Mouse (Mus musculus) forebrain, embryonic 15.5 days (tissue): ENCODE results near the gene Fmn2. TPM values are rescaled to one million over a fixed set of nuclear protein-coding genes. Genes with fewer than 3 reads are reported as not detected.

Source experiments
- ATAC-seq: fragments of 200-750 bp; cut with Nextera tagmentation; replicated peaks from 2 replicates; pipeline ENCODE4 v1.8.0; 2017; ENCODE audit warnings: mild to moderate bottlenecking, moderate TSS enrichment, moderate library complexity
- H3K27ac ChIP-seq: fragments of 300-500 bp; sonication (generic); replicated peaks from 2 replicates; pipeline ENCODE4 v1.5.1; 2015; ENCODE audit warnings: mild to moderate bottlenecking, inconsistent platforms
- H3K27me3 ChIP-seq: fragments of 300-500 bp; sonication (generic); 2 replicates; pipeline ENCODE4 v1.6.1; 2015; ENCODE audit warnings: inconsistent platforms
- H3K36me3 ChIP-seq: fragments of 300-500 bp; sonication (generic); 2 replicates; pipeline ENCODE4 v1.6.1; 2015; ENCODE audit warnings: mild to moderate bottlenecking, inconsistent platforms
- H3K4me1 ChIP-seq: fragments of 300-500 bp; sonication (generic); 2 replicates; pipeline ENCODE4 v1.6.1; 2015; ENCODE audit warnings: inconsistent platforms
- H3K4me2 ChIP-seq: fragments of 300-500 bp; sonication (generic); replicated peaks from 2 replicates; pipeline ENCODE4 v1.6.1; 2015; ENCODE audit warnings: mild to moderate bottlenecking, inconsistent platforms
- H3K4me3 ChIP-seq: fragments of 300-500 bp; sonication (generic); 2 replicates; pipeline ENCODE4 v1.5.1; 2015; ENCODE audit warnings: mild to moderate bottlenecking, inconsistent platforms
- H3K9ac ChIP-seq: fragments of 300-500 bp; sonication (generic); replicated peaks from 2 replicates; pipeline ENCODE4 v1.6.1; 2015; ENCODE audit warnings: mild to moderate bottlenecking, inconsistent platforms
- H3K9me3 ChIP-seq: fragments of 300-500 bp; sonication (generic); 2 replicates; pipeline ENCODE4 v1.6.1; 2016; ENCODE audit warnings: inconsistent platforms
- WGBS: fragments of 180-500 bp; shearing (Covaris S2); methylation state at CpG from one replicate; pipeline ENCODE4 v1.1.7; 2015; ENCODE audit warnings: mixed read lengths; 5-methylcytosine and 5-hydroxymethylcytosine counted together
- polyA plus RNA-seq: library from polyadenylated mRNA; unstranded; fragments of >200 nt; fragmentation: Nextera tagmentation; extraction: Ambion mirVana; gene quantifications from 2 replicates; pipeline ENCODE4 v1.2.1, GENCODE M21; 2015

The Fmn2 gene
- polyA plus RNA-seq, 1 experiment from 2014 or later = 6.8 TPM

- H3K9ac ChIP-seq = no peak overlapping the region
- H3K9me3 ChIP-seq = no peaks in the 10 kb centered on the region
- no peak for ATAC-seq
- no peaks in the 10 kb centered on the region for H3K36me3 ChIP-seq
- no peaks in the 10 kb centered on the region for H3K4me1 ChIP-seq
- no peak overlapping the region for H3K27ac ChIP-seq
- WGBS = 63% methylated on average over 10 of the region's 10 CpGs
- H3K4me2 ChIP-seq = no peak overlapping the region
- H3K27me3 ChIP-seq = no peaks in the 10 kb centered on the region
- no peak overlapping the region for H3K4me3 ChIP-seq
Observed at GRCm38 (mm10) chr1:174860407-174861118, 358.9 kb downstream of the Fmn2 start.

Other genes with a start within 250 kb of the Fmn2 start
- gene Olfr419, start 249.8 kb upstream of the Fmn2 start, polyA plus RNA-seq = not detected in 2 replicates
- gene Mptx1, start 171.3 kb upstream of the Fmn2 start, polyA plus RNA-seq = not detected in 2 replicates
- gene Olfr417, start 136.7 kb upstream of the Fmn2 start, polyA plus RNA-seq = not detected in 2 replicates
- gene Olfr248, start 110.8 kb upstream of the Fmn2 start, polyA plus RNA-seq = not detected in 2 replicates
- not detected in 2 replicates for gene Olfr414, start 77.8 kb upstream of the Fmn2 start, polyA plus RNA-seq
- gene Olfr220, start 59.7 kb upstream of the Fmn2 start, polyA plus RNA-seq = not detected in 2 replicates